Mouse (Mus musculus) neural tube, embryonic 10.5 days (tissue): Measurements from ENCODE around the gene A430078G23Rik.
"Not testable (repeated sequence)": the region's sequence is repeated elsewhere in the genome, so short reads cannot be mapped to it uniquely, and the experiment has no call there.

Experiments used
- DNase-seq: peaks from one replicate; pipeline ENCODE4 v3.0.0-alpha.2; 2017; ENCODE audit warnings: low spot score; ENCODE audit errors: extremely low spot score

A430078G23Rik gene

GRCm38 (mm10) chr8:3353189-3353810 is at the start of gene A430078G23Rik:
TSS of gene A430078G23Rik (plus strand) at chr8:3353415.
- DNase-seq: no peak

DNA sequence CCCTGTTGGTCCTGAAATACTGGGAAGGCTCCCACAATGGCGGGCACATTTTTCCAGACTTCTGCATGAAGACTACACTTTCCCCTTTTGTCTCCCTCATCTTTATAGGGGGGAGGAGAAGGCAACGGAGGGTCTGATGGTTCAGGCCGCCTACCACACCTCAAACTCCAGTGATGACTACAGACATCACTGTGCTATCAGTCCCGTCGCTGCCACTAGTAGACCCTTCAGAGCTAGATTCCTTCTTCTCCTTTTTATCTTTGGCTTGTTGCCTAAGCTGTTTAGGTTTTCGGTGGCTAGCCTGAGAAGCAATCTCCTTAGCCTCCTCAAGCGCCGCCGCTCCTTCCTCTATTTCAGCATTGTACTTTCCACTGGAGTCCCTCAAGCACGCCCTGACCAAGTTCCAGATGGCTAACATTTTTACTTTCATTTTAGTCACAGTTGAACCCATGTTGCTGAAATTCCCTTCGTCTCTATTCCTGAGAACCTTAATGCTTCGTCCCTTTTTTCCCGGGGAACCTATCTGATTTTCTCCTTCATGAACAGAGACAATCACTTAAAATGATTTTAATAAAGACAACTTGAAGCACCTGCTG is 44.9 kb upstream of the A430078G23Rik start:
- DNase-seq: not testable (repeated sequence)

GRCm38 (mm10) chr8:3309636-3310035 is 43.6 kb upstream of the A430078G23Rik start:
- no peak for DNase-seq

DNA sequence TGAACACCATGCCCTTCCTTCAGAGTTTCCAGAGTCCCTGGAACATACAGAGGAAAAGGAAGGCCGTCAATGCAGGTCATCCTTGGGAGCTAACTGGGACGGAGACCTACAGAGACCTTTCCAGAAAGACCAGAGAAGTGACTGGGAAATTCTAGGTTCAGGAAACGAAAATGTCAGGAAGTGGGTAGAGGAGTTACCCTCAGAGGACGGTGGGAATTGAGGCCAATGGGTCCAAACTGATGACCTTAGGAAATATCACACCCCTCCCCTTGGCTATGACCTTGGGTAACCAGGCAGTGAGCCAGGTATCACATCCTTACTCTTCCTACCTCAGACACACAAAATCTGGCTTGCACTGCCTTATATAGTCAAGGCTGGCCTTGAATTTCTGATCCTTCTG is 41.7 kb upstream of the A430078G23Rik start:
- no peak for DNase-seq

DNA sequence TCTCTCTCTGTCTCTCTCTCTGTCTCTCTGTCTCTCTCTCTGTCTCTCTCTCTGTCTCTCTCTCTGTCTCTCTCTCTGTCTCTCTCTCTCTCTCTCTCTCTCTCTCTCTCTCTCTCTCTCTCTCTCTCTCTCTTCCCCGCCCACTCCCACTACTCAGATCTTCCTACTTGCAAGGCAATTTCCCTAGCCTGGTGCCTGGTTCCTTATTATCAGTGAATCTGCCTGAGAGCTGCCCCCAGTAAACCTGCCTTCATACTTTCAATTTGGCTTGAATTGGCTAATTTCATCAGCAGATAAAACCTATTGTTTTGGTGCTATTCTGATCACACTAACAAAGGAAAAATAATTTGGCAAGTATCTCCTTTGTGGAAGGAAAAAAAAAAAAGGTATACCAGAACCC is 39.8 kb upstream of the A430078G23Rik start:
- not testable (repeated sequence) for DNase-seq

- DNase-seq: no peak
These were observed 39.4 kb upstream of the A430078G23Rik start for GRCm38 (mm10) chr8:3313843-3314242.

DNA sequence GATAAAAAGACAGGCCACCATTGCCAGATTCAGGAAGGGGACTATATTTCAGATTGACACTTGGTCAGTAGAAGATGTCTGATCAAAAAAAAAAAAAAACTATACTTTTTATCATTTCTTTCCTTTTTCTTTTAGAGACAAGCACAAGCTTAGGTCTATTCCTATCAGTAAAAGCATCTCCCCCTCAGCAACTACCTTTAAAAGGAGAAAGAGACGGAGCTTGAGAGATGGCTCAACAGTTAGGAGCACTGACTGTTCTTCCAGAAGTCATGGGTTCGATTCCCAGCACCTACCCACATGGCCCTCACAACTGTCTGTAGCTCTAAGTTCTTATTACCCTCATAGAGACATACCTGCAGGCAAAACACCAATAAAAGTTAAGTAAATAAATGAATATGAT is 38.9 kb upstream of the A430078G23Rik start:
- no peak for DNase-seq

- DNase-seq: no peak
These were observed 36.6 kb upstream of the A430078G23Rik start for GRCm38 (mm10) chr8:3316585-3316984.

- not testable (repeated sequence) for DNase-seq
These were observed 33.9 kb upstream of the A430078G23Rik start for GRCm38 (mm10) chr8:3319267-3319666.

- no peak for DNase-seq
These were observed 29.0 kb upstream of the A430078G23Rik start for GRCm38 (mm10) chr8:3324253-3324652.

- no peak for DNase-seq
These were observed 26.2 kb upstream of the A430078G23Rik start for GRCm38 (mm10) chr8:3327056-3327455.

DNA sequence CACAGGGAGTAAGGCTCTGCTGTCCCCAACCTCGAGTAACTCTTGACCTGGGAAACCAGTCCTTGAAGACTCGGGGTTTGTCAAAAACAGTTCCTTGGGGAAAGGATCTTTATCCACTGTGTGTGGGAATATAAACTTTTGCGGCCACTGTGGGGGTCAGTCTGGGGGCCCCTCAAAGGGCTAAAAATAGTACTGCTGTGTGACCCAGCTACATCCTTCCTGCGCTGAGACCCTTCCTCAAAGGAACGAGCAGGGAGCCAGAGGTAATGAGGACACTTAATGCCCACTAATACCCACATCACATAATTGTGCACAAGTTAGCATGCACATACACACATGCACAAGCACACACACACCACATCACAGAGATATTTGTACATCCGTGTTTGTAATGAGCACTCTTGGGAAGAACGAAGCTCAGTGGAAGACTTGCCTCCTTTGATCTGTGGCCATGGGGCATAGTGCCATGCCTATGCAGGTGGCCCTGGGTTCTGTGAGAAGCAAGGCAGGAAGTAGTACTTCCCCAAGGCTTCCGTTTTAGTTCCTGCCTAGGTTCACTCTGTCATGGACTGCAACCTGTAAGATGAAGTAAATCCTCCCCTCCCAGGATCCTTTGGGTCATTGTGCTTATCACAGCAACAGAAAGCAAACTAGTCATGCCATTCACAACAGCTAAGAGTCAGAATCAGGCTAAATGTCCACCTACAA is 25.5 kb upstream of the A430078G23Rik start:
- DNase-seq: no peak

DNA sequence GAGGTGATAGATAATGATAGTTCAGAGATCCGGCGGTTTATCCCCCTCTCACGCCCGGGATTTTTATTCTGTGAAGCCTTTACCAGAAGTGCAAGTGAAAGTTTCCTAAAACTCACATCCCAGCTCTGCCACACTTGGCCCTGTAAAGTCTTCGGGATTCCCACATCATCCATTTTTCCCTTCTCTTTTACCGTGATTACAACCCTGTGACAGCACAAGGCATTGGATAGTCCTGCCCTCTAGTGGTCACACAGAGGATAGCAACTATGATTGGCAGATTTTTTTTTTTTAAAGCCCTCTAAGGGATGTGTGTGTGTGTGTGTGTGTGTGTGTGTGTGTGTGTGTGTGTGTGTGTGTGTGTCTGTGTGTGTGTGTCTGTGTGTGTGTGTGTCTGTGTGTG is 22.6 kb upstream of the A430078G23Rik start:
- DNase-seq: peak; percentile 26

DNA sequence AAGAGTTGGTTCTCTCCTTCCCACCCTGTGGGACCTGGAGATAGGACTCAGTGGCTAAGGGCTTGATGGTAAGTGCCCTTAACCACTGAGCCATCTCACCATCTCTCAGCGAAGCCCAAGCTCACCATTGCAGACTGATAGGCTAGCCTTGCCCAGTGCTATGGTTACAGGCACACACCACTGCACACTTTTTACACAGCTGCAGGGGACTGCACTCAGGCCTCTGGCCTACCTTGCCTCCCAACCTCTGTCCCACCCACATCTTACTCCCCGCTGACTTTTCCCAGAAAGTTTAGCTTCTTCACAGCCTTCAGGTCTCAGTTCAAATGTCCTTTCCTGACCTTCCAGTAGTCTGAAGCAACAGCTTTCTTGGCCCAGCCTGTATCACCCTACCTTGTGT is 21.5 kb upstream of the A430078G23Rik start:
- DNase-seq: no peak

- DNase-seq: no peak
These were observed 17.3 kb upstream of the A430078G23Rik start for GRCm38 (mm10) chr8:3335881-3336280.

DNA sequence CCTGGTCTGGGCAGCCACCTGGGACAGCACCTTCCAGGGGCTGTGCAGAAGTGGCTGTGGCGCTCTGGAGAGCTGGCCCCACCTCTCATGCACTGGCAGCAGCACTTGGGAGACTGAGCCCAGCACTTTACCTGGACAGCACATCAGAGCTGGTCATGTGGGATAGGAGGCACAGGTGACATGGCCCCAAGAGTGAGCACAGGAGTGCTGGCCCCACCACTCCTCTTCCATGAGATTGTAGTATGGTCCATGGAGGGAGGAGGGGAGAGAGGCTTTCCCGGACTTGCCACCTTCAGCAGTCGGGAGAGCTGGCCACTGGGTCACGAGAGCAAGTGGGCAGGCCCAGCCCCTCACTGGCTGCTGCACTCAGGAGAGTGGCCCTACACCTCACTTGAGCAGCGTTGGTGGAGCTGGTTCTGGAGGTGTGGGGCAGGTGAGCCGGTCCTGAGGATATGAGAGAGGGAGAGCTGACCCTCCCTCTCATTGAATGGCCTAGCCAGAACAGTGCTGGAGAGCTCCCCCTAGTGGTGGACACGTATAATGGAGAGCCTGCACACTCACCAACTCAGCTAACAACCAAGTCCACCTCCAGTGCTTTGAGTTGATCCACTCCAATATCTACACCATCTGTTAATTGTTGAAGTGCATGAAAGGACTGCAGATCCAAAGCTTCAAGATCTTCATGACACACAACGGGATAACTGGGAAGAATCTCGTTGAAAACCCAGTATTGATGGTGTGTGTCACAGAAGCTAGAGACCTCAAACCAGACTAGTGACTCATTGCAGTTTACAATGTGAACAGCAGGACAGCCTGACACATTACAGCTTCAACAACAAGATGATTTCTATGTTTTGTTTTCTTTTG is 16.3 kb upstream of the A430078G23Rik start:
- DNase-seq: peak; percentile 36

GRCm38 (mm10) chr8:3337525-3337824 is 15.7 kb upstream of the A430078G23Rik start:
- not testable (repeated sequence) for DNase-seq

DNA sequence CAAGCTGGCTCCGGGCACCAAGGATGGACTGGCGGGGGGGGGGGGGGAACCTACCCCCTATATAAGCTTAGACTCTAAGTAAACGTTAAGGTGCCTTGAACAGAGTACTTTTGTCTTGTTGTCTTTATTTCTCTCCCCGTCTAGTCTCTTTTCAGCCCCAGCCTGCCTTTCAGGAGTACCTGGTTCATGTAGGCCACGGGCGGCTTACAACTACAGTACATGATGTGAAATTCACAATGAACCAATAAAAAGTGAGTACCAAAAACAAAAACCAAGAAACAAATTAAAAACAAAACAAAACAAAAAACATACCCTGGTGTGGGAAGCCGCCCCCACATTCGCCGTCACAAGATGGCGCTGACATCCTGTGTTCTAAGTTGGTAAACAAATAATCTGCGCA is 15.2 kb upstream of the A430078G23Rik start:
- no peak for DNase-seq

- DNase-seq: not testable (repeated sequence)
These were observed 12.5 kb upstream of the A430078G23Rik start for GRCm38 (mm10) chr8:3340711-3341110.

GRCm38 (mm10) chr8:3345337-3345736 is 7.9 kb upstream of the A430078G23Rik start:
- no peak for DNase-seq

GRCm38 (mm10) chr8:3346691-3347413 is 6.4 kb upstream of the A430078G23Rik start:
- no peak for DNase-seq
